Mouse (Mus musculus) ES-Bruce4 (cell line): ENCODE results near the gene Gm26558.

Experiments used
- CTCF ChIP-seq: IDR thresholded peaks from one replicate; pipeline ENCODE4 v1.8.1; 2011; ENCODE audit warnings: low read depth, low read length
- EP300 ChIP-seq: IDR thresholded peaks from 2 replicates; pipeline ENCODE4 v1.6.1; 2011; ENCODE audit warnings: low read depth, low read length; ENCODE audit not compliant: insufficient read depth
- POLR2A ChIP-seq: IDR thresholded peaks from one replicate; pipeline ENCODE4 v1.8.1; 2011; ENCODE audit warnings: low read length; ENCODE audit not compliant: insufficient read depth

GRCm38 (mm10) chr2:70695712-70696111 lies 33.8 kb upstream of the Gm26558 start:
- TF ChIP-seq POLR2A (no peak), CTCF (no peak), EP300 (no peak)
